Mouse (Mus musculus) spleen, adult 2 months (tissue): ENCODE data around the gene Tmem179. TPM values are rescaled to one million over a fixed set of nuclear protein-coding genes. Genes with fewer than 3 reads are reported as not detected.

ENCODE experiments used
- DNase-seq, 2 experiments: peaks; one replicate each; pipeline versions ENCODE4 v3.0.0 to v3.0.0-alpha.2; 2012 to 2021; ENCODE audit warnings: low spot score in 2 of 2, low read depth in 1 of 2
- H3K27ac ChIP-seq: fragments of 200-500 bp; 2 replicates; pipeline ENCODE4 v1.5.1; 2012; ENCODE audit warnings: low read length, inconsistent platforms; ENCODE audit not compliant: insufficient read depth
- H3K27me3 ChIP-seq: fragments of 200-500 bp; 2 replicates; pipeline ENCODE4 v1.6.1; 2012; ENCODE audit warnings: mild to moderate bottlenecking, moderate library complexity, low read length, inconsistent platforms; ENCODE audit not compliant: control insufficient read depth, insufficient read depth
- H3K36me3 ChIP-seq: fragments of 200-500 bp; 2 replicates; pipeline ENCODE4 v1.6.1; 2012; ENCODE audit warnings: mild to moderate bottlenecking, low read length, inconsistent platforms; ENCODE audit not compliant: control insufficient read depth, insufficient read depth
- H3K4me1 ChIP-seq: fragments of 200-500 bp; 2 replicates; pipeline ENCODE4 v1.6.1; 2011; ENCODE audit warnings: inconsistent platforms; ENCODE audit not compliant: control insufficient read depth, insufficient read depth, insufficient read length
- H3K4me3 ChIP-seq: fragments of 200-500 bp; 2 replicates; pipeline ENCODE4 v1.5.1; 2011; ENCODE audit warnings: mild to moderate bottlenecking, inconsistent platforms; ENCODE audit not compliant: insufficient read depth, insufficient read length; ENCODE audit errors: extremely low read depth
- CTCF ChIP-seq: fragments of 200-500 bp; IDR thresholded peaks from 2 replicates; pipeline ENCODE4 v1.5.1; 2011; ENCODE audit warnings: mild to moderate bottlenecking, inconsistent platforms; ENCODE audit not compliant: insufficient read depth, insufficient read length, insufficient replicate concordance; ENCODE audit errors: extremely low read depth
- POLR2A ChIP-seq: fragments of 200-500 bp; IDR thresholded peaks from 2 replicates; pipeline ENCODE4 v1.6.1; 2011; ENCODE audit warnings: low read depth, low read length, inconsistent platforms
- WGBS: fragments of 180-500 bp; shearing (Covaris S2); methylation state at CpG from one replicate; pipeline ENCODE4 v1.1.7; 2018; 5-methylcytosine and 5-hydroxymethylcytosine counted together
- polyA plus RNA-seq: library from polyadenylated mRNA; depleted of rRNA; stranded (reverse); fragments of >200 nt; gene quantifications from 2 replicates; pipeline ENCODE4 v1.2.3, GENCODE M21; 2012

Tmem179 gene
- polyA plus RNA-seq, 1 experiment: 0.02 TPM

DNA sequence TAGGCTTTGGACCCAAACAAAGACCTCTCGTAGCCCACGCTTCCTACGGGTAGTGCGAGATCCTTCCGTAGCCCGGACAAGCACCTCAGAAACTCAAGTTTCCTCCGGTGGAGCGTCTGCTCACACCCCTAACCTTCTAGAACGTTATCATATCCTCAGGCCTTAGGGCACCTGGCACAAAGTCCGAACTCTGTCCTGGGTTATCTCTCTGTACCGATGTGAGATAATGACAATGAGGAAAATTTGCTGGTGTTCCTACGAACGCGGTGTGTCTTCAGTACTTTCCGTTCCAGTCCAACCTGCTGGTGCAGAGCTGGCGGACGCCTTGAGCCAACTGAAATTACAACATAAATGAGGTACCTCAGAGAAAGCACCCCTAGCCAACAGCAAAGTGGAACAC lies 50.6 kb downstream of the Tmem179 start:
- WGBS: 92% methylated on average over 17 of the region's 17 CpGs
- TF ChIP-seq CTCF: no peak
- TF ChIP-seq POLR2A: no peak
- Histone ChIP-seq H3K4me1 (no peaks in the 10 kb centered on the region), H3K27ac (no peak overlapping the region), H3K36me3 (no peaks in the 10 kb centered on the region), H3K27me3 (no peaks in the 10 kb centered on the region), H3K4me3 (no peak overlapping the region)
- no peak for DNase-seq

DNA sequence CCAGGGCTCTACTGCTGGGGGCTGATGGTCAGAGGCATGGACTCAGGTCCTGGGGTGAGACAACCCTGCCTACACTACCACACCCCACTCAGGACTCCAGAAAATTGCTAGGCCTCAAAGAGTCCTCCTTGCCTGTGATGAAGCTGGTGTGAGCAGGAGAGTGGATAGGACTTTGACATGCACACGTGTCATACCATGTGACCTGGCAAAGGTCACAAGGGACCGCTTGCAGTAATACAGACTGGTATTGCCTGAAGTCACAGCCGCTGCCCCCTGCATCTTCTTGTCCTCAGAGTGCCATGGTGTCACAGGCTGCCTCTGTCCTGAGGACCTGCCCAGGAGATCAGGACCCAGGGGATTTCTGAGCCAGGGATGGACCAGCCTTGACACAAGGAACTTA lies 52.0 kb downstream of the Tmem179 start:
- Histone ChIP-seq H3K4me3 (no peak overlapping the region), H3K27me3 (no peaks in the 10 kb centered on the region), H3K4me1 (no peaks in the 10 kb centered on the region), H3K36me3 (no peaks in the 10 kb centered on the region), H3K27ac (no peak overlapping the region)
- no peak for TF ChIP-seq CTCF
- no peak for TF ChIP-seq POLR2A
- WGBS: 79% methylated on average over 3 of the region's 3 CpGs
- DNase-seq: no peak

DNA sequence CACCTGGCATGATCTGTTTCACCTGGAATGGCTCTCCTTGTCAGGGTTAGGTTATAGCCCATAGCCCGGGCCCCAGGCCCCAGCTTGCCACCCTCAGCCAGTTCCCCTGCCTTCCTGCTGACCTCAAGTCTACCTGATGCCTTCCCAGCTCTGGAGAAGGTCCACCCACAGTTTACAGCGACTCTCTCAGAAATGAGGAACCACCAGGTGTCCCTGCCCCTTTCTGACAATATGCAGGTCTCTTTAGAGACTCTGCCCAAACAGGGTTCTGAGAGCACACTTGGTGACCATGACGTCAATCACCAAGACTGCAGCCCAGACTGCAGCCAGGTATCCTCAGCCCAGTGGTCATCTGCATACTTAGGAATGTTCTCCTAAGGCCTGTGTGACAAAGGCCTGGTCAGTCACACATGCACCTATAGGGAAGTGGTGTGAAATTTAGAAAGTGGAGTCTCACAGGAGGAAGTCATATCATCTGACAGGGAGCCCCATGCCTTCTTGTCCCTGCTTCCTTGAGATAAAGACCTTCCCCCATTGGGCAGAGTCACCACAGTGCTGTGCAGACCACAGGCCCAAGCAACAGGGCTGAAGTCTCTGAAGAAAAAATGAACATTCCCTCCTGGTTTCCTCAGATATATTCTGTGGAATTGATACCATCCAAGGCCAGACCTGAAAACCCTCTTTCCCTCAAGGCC lies 52.6 kb downstream of the Tmem179 start:
- WGBS: 20% methylated on average over 3 of the region's 3 CpGs
- no peaks in the 10 kb centered on the region for H3K4me1 ChIP-seq
- no peak overlapping the region for H3K27ac ChIP-seq

DNA sequence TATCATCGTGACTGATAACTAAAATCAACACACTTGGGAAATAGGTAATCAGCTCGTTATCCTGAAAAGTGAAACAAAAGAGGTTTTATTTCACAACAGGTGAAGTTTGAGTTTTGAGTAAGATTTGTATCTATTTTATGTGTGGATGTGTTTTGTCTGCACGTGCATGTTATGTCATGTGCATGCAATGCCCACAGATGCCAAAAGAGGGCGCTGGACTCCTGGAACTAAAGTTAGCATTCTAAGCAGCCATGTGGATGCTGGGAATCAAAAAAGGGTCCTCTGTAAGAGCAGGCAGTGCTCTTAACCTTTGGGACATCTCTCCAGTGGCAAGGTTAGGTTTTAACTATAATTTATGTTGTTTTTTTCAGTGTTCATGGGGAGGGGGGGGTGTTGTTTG lies 53.3 kb downstream of the Tmem179 start:
- Histone ChIP-seq H3K4me1 (no peaks in the 10 kb centered on the region), H3K27ac (no peak overlapping the region), H3K4me3 (no peak overlapping the region), H3K27me3 (no peaks in the 10 kb centered on the region), H3K36me3 (no peaks in the 10 kb centered on the region)
- DNase-seq: no peak
- 81% methylated on average over 4 of the region's 4 CpGs for WGBS
- TF ChIP-seq CTCF: no peak
- TF ChIP-seq POLR2A: no peak

More for the DNA sequence above, 52.6 kb downstream of the Tmem179 start:
- no peak for DNase-seq
- Histone ChIP-seq H3K27me3 (no peaks in the 10 kb centered on the region), H3K36me3 (no peaks in the 10 kb centered on the region), H3K4me3 (no peak overlapping the region)
- TF ChIP-seq POLR2A: no peak
- no peak for TF ChIP-seq CTCF

DNA sequence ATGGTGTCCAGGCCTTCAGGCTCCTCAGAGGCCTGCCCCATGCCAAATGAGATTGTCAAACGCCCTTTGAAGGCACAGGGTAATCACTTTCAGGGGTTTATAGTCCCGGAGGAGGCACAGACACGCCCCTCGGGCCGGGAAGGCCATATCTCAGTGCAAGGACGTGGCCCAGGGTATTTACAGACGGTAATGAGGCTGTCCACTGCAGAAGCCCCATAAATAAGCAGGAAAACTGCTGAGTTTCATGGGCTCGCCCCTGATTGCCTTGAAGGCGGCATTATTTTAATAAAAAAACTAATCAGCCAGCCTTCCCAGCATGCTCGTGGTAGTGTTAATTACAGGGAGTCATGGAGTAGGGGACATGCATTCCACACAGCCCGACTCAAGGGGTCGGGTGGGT lies 54.1 kb downstream of the Tmem179 start:
- 88% methylated on average over 12 of the region's 12 CpGs for WGBS
- TF ChIP-seq POLR2A (no peak), CTCF (no peak)
- Histone ChIP-seq H3K27ac (no peak overlapping the region), H3K27me3 (no peaks in the 10 kb centered on the region), H3K4me1 (no peaks in the 10 kb centered on the region), H3K36me3 (no peaks in the 10 kb centered on the region), H3K4me3 (no peak overlapping the region)
- no peak for DNase-seq

DNA sequence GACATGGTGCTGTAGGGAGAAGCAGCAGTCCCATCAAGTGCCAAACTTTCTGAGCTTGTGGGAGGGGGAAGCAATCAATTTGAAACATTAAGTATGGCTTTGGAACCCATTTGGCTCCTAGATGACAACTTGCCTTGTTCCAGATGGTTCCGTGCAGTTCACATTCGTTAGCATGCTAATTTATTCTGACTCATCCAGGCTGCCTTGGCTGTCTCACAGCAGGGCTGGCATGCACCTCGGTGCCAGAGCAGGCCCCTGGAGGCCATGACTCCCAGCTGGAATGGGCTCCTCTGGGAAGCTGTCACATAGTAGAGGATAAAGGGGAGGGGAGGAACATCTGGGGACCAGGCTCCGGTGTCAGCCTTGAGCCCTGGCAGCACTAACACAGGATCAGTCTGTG lies 58.7 kb downstream of the Tmem179 start:
- Histone ChIP-seq H3K4me1 (no peaks in the 10 kb centered on the region), H3K27me3 (no peaks in the 10 kb centered on the region), H3K36me3 (no peaks in the 10 kb centered on the region), H3K27ac (no peak overlapping the region), H3K4me3 (no peak overlapping the region)
- TF ChIP-seq CTCF (no peak), POLR2A (no peak)
- 85% methylated on average over 4 of the region's 4 CpGs for WGBS
- no peak for DNase-seq

DNA sequence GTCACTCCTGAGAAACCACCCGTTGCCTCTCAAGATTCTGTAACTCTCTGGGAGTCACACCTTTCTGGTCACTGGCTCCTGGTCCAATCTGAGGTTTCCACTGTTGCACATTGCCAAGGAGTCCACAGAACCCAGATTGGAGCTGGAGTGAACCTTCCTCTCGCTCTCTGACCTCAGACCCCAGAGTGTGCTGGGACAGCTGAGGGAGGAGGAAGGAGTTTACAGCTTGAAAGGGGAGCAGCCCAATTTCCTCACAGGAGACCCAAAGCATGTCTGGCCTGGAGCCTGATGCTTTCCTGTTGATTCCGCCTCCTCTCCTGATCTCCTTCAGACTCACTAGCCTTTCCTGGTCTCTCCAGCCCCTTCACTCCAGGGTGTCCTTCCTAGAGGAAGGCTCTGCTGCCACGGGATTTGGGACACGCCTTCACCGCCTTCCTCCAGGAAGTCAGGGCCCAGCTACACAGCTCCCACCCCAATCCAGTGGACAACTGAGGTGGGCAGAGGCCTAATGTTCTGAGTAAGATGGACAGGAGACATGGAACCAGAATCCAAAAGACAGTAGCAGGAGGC lies 60.3 kb downstream of the Tmem179 start:
- DNase-seq: no peak
- no peaks in the 10 kb centered on the region for H3K27me3 ChIP-seq
- TF ChIP-seq CTCF (no peak), POLR2A (no peak)
- no peaks in the 10 kb centered on the region for H3K36me3 ChIP-seq
- WGBS: 79% methylated on average over 6 of the region's 6 CpGs
- H3K27ac ChIP-seq: no peak overlapping the region
- H3K4me3 ChIP-seq: no peak overlapping the region
- no peaks in the 10 kb centered on the region for H3K4me1 ChIP-seq
